Mouse (Mus musculus) embryonic fibroblast, embryonic 13.5 days (primary cell): ENCODE measurements around the gene Ccdc91.

ENCODE experiments used
- CTCF ChIP-seq: IDR thresholded peaks from 2 replicates; pipeline ENCODE4 v1.5.1; 2011; ENCODE audit warnings: mild to moderate bottlenecking, control low read depth, low read length, moderate library complexity, borderline replicate concordance; ENCODE audit not compliant: insufficient read depth
- POLR2A ChIP-seq: IDR thresholded peaks from 2 replicates; pipeline ENCODE4 v1.6.1; 2011; ENCODE audit warnings: low read depth, mild to moderate bottlenecking, control low read depth, low read length, moderate library complexity

DNA sequence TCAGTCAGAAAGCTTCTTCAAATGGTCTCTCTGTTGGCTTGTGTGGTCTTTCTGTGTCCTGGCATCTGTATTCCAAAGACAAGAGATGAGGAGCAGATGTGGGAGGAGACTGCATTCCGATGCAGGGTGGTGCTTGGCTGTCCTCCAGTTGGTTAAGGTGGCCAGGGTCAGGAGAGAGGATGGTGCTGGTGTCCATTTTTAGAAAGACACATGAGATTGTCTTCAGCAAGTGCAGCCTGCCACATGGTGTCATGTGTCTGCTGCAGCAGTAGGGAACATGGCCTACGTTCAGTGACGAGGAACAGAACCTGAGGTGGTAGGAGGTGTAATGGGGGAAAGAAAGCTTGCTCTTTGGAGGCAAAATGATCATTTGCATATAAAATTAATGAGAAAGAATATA is 25.8 kb downstream of the Ccdc91 start:
- TF ChIP-seq POLR2A (no peak), CTCF (no peak)
